Mouse (Mus musculus): ENCODE results near the gene Lcn12. TPM values are rescaled to one million over a fixed set of nuclear protein-coding genes. Genes with fewer than 3 reads are reported as not detected.

Gene Lcn12
- polyA plus RNA-seq, 2 experiments from 2014 or later: not detected

DNA sequence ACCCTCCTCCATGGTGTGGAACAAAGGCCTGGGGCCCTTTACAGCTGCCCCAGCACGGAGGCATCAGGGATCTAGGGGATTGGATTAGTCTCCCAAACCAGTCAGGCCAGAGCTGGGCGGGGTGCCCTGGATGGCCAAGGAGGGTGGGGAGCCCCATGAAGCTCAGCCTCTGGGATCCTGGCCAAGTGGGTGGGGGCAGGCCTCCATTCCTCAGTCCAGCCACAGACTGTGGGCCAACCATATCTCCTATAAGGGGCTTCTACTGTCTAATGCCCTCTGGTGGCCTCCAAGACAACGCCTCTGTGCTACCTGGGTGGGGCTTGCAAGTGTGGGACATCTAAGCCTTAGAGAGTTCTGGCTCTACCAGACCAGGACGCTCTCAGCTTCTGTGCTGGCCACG, 34.8 kb downstream of the Lcn12 start:
- no peak for ATAC-seq

- no peak for ATAC-seq
Measured at GRCm38 (mm10) chr2:25457022-25457896, 36.5 kb downstream of the Lcn12 start.

GRCm38 (mm10) chr2:25456205-25456953, 37.3 kb downstream of the Lcn12 start, which contains the start of gene Clic3:
Gene Clic3 (plus strand): TSS chr2:25456838.
- no peak for ATAC-seq

GRCm38 (mm10) chr2:25452951-25453350, 40.8 kb downstream of the Lcn12 start:
- no peak for ATAC-seq

- ATAC-seq: no peak
Measured at GRCm38 (mm10) chr2:25450853-25451647, 42.7 kb downstream of the Lcn12 start.

DNA sequence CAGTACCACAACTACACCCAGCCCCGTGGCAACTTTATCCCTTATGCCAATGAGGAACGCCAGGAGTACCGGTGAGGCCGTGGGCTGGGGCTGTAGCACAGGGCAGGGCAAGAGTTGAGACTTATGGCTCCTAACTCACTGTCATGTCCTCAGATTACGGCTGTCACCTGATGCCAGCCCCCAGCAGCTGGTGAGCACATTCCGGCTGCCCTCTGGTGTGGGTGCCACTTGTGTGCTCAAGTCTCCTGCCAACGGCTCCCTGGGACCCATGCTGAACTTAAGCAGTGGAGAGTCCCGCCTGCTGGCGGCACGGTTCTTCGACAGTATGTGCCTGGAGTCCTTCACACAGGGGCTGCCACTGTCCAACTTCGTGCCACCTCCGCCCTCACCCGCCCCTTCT, 51.0 kb downstream of the Lcn12 start:
- no peak for ATAC-seq

DNA sequence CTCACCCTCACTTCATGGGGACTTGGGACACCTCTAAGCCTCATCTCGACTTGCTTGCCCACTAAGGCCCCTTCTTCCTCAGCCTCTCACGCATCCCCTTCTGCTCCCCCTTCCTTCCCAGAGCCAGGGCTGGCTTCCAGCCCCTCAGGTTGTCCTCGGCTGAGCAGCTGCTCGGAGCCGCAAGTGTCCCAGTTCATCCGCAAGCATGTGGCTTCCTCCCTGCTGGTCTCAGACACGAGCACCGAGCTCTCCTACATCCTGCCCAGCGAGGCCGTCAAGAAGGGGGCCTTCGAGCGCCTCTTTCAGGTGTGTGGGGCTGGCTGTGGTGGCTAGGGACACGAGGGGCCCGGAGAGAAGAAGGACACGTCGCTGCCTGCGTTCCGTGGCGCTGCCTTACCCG, 52.6 kb downstream of the Lcn12 start:
- no peak for ATAC-seq

Other genes with a start within 250 kb of the Lcn12 start
- gene AL732309.1, start 247.0 kb downstream of the Lcn12 start, polyA plus RNA-seq (2017; shearing (Covaris generic)): 1 to 10 TPM; 3.6 to 4.2 TPM
- gene Tmem203, start 238.5 kb downstream of the Lcn12 start, polyA plus RNA-seq (2017; shearing (Covaris generic)): 10 to 100 TPM; 10.8 to 13.0 TPM
- 10 to 100 TPM in 1 of 2 experiments, 1 to 10 TPM in 1; 5.5 to 12.4 TPM for gene Tprn, start 231.3 kb downstream of the Lcn12 start, polyA plus RNA-seq (2017; shearing (Covaris generic))
- 100 to 1,000 TPM; 127 to 134 TPM for gene Ssna1, start 221.5 kb downstream of the Lcn12 start, polyA plus RNA-seq (2017; shearing (Covaris generic))
- gene Anapc2, start 221.4 kb downstream of the Lcn12 start, polyA plus RNA-seq (2017; shearing (Covaris generic)): 10 to 100 TPM; 24.8 to 39.3 TPM
- not detected for gene Tmem210, start 205.8 kb downstream of the Lcn12 start, polyA plus RNA-seq (2017; shearing (Covaris generic))
- not detected for gene Lrrc26, start 204.0 kb downstream of the Lcn12 start, polyA plus RNA-seq (2017; shearing (Covaris generic))
- not detected for gene Grin1, start 174.7 kb downstream of the Lcn12 start, polyA plus RNA-seq (2017; shearing (Covaris generic))
- gene Man1b1, start 161.6 kb downstream of the Lcn12 start, polyA plus RNA-seq (2017; shearing (Covaris generic)): 10 to 100 TPM; 19.7 to 23.2 TPM
- gene Dpp7, start 137.6 kb downstream of the Lcn12 start, polyA plus RNA-seq (2017; shearing (Covaris generic)): 10 to 100 TPM; 10.3 to 13.9 TPM
- gene Uap1l1, start 128.2 kb downstream of the Lcn12 start, polyA plus RNA-seq (2017; shearing (Covaris generic)): 10 to 100 TPM; 13.3 to 15.0 TPM
- gene Sapcd2, start 121.6 kb downstream of the Lcn12 start, polyA plus RNA-seq (2017; shearing (Covaris generic)): 1 to 10 TPM; 1.8 to 2.6 TPM
- gene Entpd2, start 98.0 kb downstream of the Lcn12 start, polyA plus RNA-seq (2017; shearing (Covaris generic)): under 1 TPM in 1 of 2 experiments, not detected in 1; 0.17 TPM
- gene Npdc1, start 94.6 kb downstream of the Lcn12 start, polyA plus RNA-seq (2017; shearing (Covaris generic)): 1 to 10 TPM; 1.2 to 1.7 TPM
- 10 to 100 TPM; 13.6 to 13.8 TPM for gene Fut7, start 70.6 kb downstream of the Lcn12 start, polyA plus RNA-seq (2017; shearing (Covaris generic))
- 10 to 100 TPM; 32.8 to 41.4 TPM for gene Abca2, start 65.2 kb downstream of the Lcn12 start, polyA plus RNA-seq (2017; shearing (Covaris generic))
- 1 to 10 TPM; 2.0 to 2.2 TPM for gene Clic3, start 37.1 kb downstream of the Lcn12 start, polyA plus RNA-seq (2017; shearing (Covaris generic))
- 10 to 100 TPM; 72.8 to 74.8 TPM for gene Paxx, start 32.8 kb downstream of the Lcn12 start, polyA plus RNA-seq (2017; shearing (Covaris generic))
- not detected for gene Ptgds, start 23.9 kb downstream of the Lcn12 start, polyA plus RNA-seq (2017; shearing (Covaris generic))
- gene Fbxw5, start 6.8 kb upstream of the Lcn12 start, polyA plus RNA-seq (2017; shearing (Covaris generic)): 10 to 100 TPM; 51.3 to 71.1 TPM
- gene C8g, start 7.8 kb upstream of the Lcn12 start, polyA plus RNA-seq (2017; shearing (Covaris generic)): 1 to 10 TPM; 3.1 to 3.2 TPM
- gene Traf2, start 53.0 kb upstream of the Lcn12 start, polyA plus RNA-seq (2017; shearing (Covaris generic)): 10 to 100 TPM; 60.9 to 67.0 TPM
- gene Edf1, start 63.9 kb upstream of the Lcn12 start, polyA plus RNA-seq (2017; shearing (Covaris generic)): 100 to 1,000 TPM; 290 to 402 TPM
- gene Mamdc4, start 80.9 kb upstream of the Lcn12 start, polyA plus RNA-seq (2017; shearing (Covaris generic)): under 1 TPM; 0.40 to 0.91 TPM
- 10 to 100 TPM; 55.3 to 61.6 TPM for gene Phpt1, start 81.3 kb upstream of the Lcn12 start, polyA plus RNA-seq (2017; shearing (Covaris generic))
- under 1 TPM in 1 of 2 experiments, not detected in 1; 0.07 TPM for gene Ajm1, start 87.8 kb upstream of the Lcn12 start, polyA plus RNA-seq (2017; shearing (Covaris generic))
- 10 to 100 TPM; 16.1 to 19.8 TPM for gene Rabl6, start 114.6 kb upstream of the Lcn12 start, polyA plus RNA-seq (2017; shearing (Covaris generic))
- not detected for gene Ccdc183, start 123.8 kb upstream of the Lcn12 start, polyA plus RNA-seq (2017; shearing (Covaris generic))
- gene Tmem141, start 128.1 kb upstream of the Lcn12 start, polyA plus RNA-seq (2017; shearing (Covaris generic)): 1 to 10 TPM in 1 of 2 experiments, not detected in 1; 1.8 TPM
- 1 to 10 TPM in 1 of 2 experiments, under 1 TPM in 1; 0.83 to 1.7 TPM for gene Fcna, start 134.1 kb upstream of the Lcn12 start, polyA plus RNA-seq (2017; shearing (Covaris generic))
- gene Lcn8, start 159.2 kb upstream of the Lcn12 start, polyA plus RNA-seq (2017; shearing (Covaris generic)): not detected
- not detected for gene Lcn5, start 164.0 kb upstream of the Lcn12 start, polyA plus RNA-seq (2017; shearing (Covaris generic))
- gene Lcn6, start 182.9 kb upstream of the Lcn12 start, polyA plus RNA-seq (2017; shearing (Covaris generic)): not detected
- not detected for gene Lcn10, start 188.8 kb upstream of the Lcn12 start, polyA plus RNA-seq (2017; shearing (Covaris generic))
- not detected for gene Obp2a, start 206.1 kb upstream of the Lcn12 start, polyA plus RNA-seq (2017; shearing (Covaris generic))
- gene Bmyc, start 212.8 kb upstream of the Lcn12 start, polyA plus RNA-seq (2017; shearing (Covaris generic)): 10 to 100 TPM; 61.8 to 76.5 TPM
- not detected for gene Obp2b, start 243.1 kb upstream of the Lcn12 start, polyA plus RNA-seq (2017; shearing (Covaris generic))